Mouse (Mus musculus): Measurements from ENCODE around the gene Slc12a8.

DNA sequence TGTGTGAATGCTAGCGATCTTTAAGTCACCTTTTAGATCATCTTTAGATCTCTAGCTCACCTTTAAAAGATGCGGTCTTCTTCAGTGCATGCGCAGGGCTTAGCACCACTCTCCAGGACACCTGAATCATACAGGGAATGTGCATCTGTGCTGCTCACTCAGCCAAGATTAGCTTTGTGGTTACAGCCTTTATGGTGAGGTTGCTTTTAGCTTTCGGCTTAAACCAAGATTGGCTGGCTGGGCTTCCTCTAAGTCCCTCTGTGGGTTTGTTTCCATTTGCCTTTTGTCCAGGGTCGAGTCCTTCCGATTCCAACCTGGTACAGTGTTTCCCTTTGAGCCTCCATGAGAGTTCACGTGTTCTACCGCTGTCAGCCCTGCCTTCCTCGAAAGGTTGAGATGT, 187.2 kb downstream of the Slc12a8 start:
- TF ChIP-seq CTCF (IDR thresholded peaks at IDR 0.05; ENCODE audit: low read depth) (no peak), EP300 (optimal IDR thresholded peaks at IDR 0.05) (no peak)
